Mouse (Mus musculus) heart, postnatal 10 days (tissue): ENCODE results near the gene Atp6v0c. TPM values are rescaled to one million over a fixed set of nuclear protein-coding genes. Genes with fewer than 3 reads are reported as not detected.

Experiments used
- DNase-seq, 2 experiments: peaks; one replicate each; pipeline ENCODE4 v3.0.0; 2021
- intact Hi-C: fragments of 180-260 bp; cut with DNase I; formaldehyde crosslinking; loops from one replicate; pipeline ENCODE4 v1.15.1; 2025
- total RNA-seq, 2 experiments: library from RNA; stranded (reverse); gene quantifications; 2 replicates each; pipeline ENCODE4 v1.2.3; 2021

Gene Atp6v0c
- total RNA-seq, 2 experiments from 2014 or later, result 275 to 284 TPM

- intact Hi-C loops, result no loop called here
- no peak for DNase-seq
These were observed 41.9 kb downstream of the Atp6v0c start for GRCm38 (mm10) chr17:24127592-24127991.

- intact Hi-C loops, result no loop called here
- no peak for DNase-seq
These were observed 42.7 kb downstream of the Atp6v0c start for GRCm38 (mm10) chr17:24126801-24127200.

GRCm38 (mm10) chr17:24119446-24119845 is 50.1 kb downstream of the Atp6v0c start:
- DNase-seq, result no peak
- intact Hi-C loops, result loop anchor here (1.0 kb wide), 1 partner anchor 48 kb away; no protein-coding TSS in a partner anchor

Other genes with a start within 250 kb of the Atp6v0c start
- not detected for gene Sbp, start 228.0 kb downstream of the Atp6v0c start, total RNA-seq
- gene Sbpl, start 214.4 kb downstream of the Atp6v0c start, total RNA-seq, result not detected
- gene Prss30, start 189.1 kb downstream of the Atp6v0c start, total RNA-seq, result not detected
- gene Prss22, start 171.6 kb downstream of the Atp6v0c start, total RNA-seq, result not detected
- not detected for gene Prss27, start 131.6 kb downstream of the Atp6v0c start, total RNA-seq
- gene Kctd5, start 96.2 kb downstream of the Atp6v0c start, total RNA-seq, result 10 to 100 TPM; 19.5 to 20.8 TPM
- 10 to 100 TPM; 49.4 to 52.9 TPM for gene Pdpk1, start 18.8 kb downstream of the Atp6v0c start, total RNA-seq
- gene Amdhd2, start 5.9 kb downstream of the Atp6v0c start, total RNA-seq, result 10 to 100 TPM; 20.7 to 22.8 TPM
- gene Tbc1d24, start 35.9 kb upstream of the Atp6v0c start, total RNA-seq, result 10 to 100 TPM in 1 of 2 experiments, 1 to 10 TPM in 1; 8.4 to 11.0 TPM
- 1 to 10 TPM; 1.6 to 1.7 TPM for gene Ntn3, start 39.8 kb upstream of the Atp6v0c start, total RNA-seq
- 1 to 10 TPM; 3.5 to 5.0 TPM for gene Tedc2, start 51.1 kb upstream of the Atp6v0c start, total RNA-seq
- gene Ccnf, start 81.8 kb upstream of the Atp6v0c start, total RNA-seq, result 1 to 10 TPM; 6.9 to 7.7 TPM
- gene Abca17, start 181.4 kb upstream of the Atp6v0c start, total RNA-seq, result not detected
- gene Abca3, start 182.2 kb upstream of the Atp6v0c start, total RNA-seq, result 10 to 100 TPM; 14.5 to 15.3 TPM
- 10 to 100 TPM; 94.7 to 97.3 TPM for gene Rnps1, start 244.9 kb upstream of the Atp6v0c start, total RNA-seq